Mouse (Mus musculus): ENCODE measurements around the gene Ttc3. TPM values are rescaled to one million over a fixed set of nuclear protein-coding genes. Genes with fewer than 3 reads are reported as not detected.
"Not testable (repeated sequence)": the region's sequence is repeated elsewhere in the genome, so short reads cannot be mapped to it uniquely, and the experiment has no call there.

Gene Ttc3
- polyA plus RNA-seq, 1 experiment from 2014 or later, result 1,054 TPM

- Histone ChIP-seq H3K4me2 (replicated peaks) (no peak overlapping the region), H3K36me3 (replicated peaks; ENCODE audit: control insufficient read depth, insufficient read depth) (peaks cover 93% of the 10 kb centered on the region), H3K27me3 (ENCODE audit: control insufficient read depth, insufficient read depth, low read length) (no peaks in the 10 kb centered on the region), H3K27ac (no peak overlapping the region), H3K9ac (no peak overlapping the region), H3K4me1 (replicated peaks; ENCODE audit: control insufficient read depth, insufficient read depth, low read length) (no peaks in the 10 kb centered on the region), H3K9me3 (ENCODE audit: control insufficient read depth, low read length) (no peaks in the 10 kb centered on the region), H3K4me3 (replicated peaks; ENCODE audit: low read length) (no peak overlapping the region)
- no peak for ATAC-seq (ENCODE audit: low FRiP score)
- no peak for DNase-seq (ENCODE audit: low spot score)
- WGBS, result 96% methylated on average over 7 of the region's 7 CpGs
Measured at GRCm38 (mm10) chr16:94449632-94450031, 79.2 kb downstream of the Ttc3 start.

- Histone ChIP-seq H3K9me3 (ENCODE audit: control insufficient read depth, low read length) (no peaks in the 10 kb centered on the region), H3K9ac (no peak overlapping the region), H3K27me3 (ENCODE audit: control insufficient read depth, insufficient read depth, low read length) (no peaks in the 10 kb centered on the region), H3K4me2 (replicated peaks) (no peak overlapping the region), H3K36me3 (replicated peaks; ENCODE audit: control insufficient read depth, insufficient read depth) (peaks cover 98% of the 10 kb centered on the region), H3K27ac (no peak overlapping the region), H3K4me1 (replicated peaks; ENCODE audit: control insufficient read depth, insufficient read depth, low read length) (no peaks in the 10 kb centered on the region), H3K4me3 (replicated peaks; ENCODE audit: low read length) (no peak overlapping the region)
- 92% methylated on average over 11 of the region's 11 CpGs for WGBS
- ATAC-seq (ENCODE audit: low FRiP score) (no peak), DNase-seq (ENCODE audit: low spot score) (no peak)
Measured at GRCm38 (mm10) chr16:94451545-94452488, 81.4 kb downstream of the Ttc3 start.

- no peaks in the 10 kb centered on the region for H3K4me1 ChIP-seq (replicated peaks; ENCODE audit: control insufficient read depth, insufficient read depth, low read length)
- WGBS, result 89% methylated on average over 4 of the region's 4 CpGs
- ATAC-seq (ENCODE audit: low FRiP score) (no peak), DNase-seq (ENCODE audit: low spot score) (no peak)
- no peak overlapping the region for H3K27ac ChIP-seq
- H3K9ac ChIP-seq, result no peak overlapping the region
- no peak overlapping the region for H3K4me2 ChIP-seq (replicated peaks)
- no peaks in the 10 kb centered on the region for H3K9me3 ChIP-seq (ENCODE audit: control insufficient read depth, low read length)
- H3K36me3 ChIP-seq (replicated peaks; ENCODE audit: control insufficient read depth, insufficient read depth), result peaks cover 98% of the 10 kb centered on the region
- no peak overlapping the region for H3K4me3 ChIP-seq (replicated peaks; ENCODE audit: low read length)
- H3K27me3 ChIP-seq (ENCODE audit: control insufficient read depth, insufficient read depth, low read length), result no peaks in the 10 kb centered on the region
Measured at GRCm38 (mm10) chr16:94452768-94453167, 82.3 kb downstream of the Ttc3 start.

GRCm38 (mm10) chr16:94454146-94454545 is 83.7 kb downstream of the Ttc3 start:
- ATAC-seq (ENCODE audit: low FRiP score), result no peak
- Histone ChIP-seq H3K4me3 (replicated peaks; ENCODE audit: low read length) (no peak overlapping the region), H3K27me3 (ENCODE audit: control insufficient read depth, insufficient read depth, low read length) (no peaks in the 10 kb centered on the region), H3K4me2 (replicated peaks) (no peak overlapping the region), H3K27ac (no peak overlapping the region), H3K9me3 (ENCODE audit: control insufficient read depth, low read length) (no peaks in the 10 kb centered on the region), H3K9ac (no peak overlapping the region), H3K4me1 (replicated peaks; ENCODE audit: control insufficient read depth, insufficient read depth, low read length) (no peaks in the 10 kb centered on the region), H3K36me3 (replicated peaks; ENCODE audit: control insufficient read depth, insufficient read depth) (peaks cover 98% of the 10 kb centered on the region)
- DNase-seq (ENCODE audit: low spot score), result no peak
- WGBS, result 83% methylated on average over 4 of the region's 4 CpGs

GRCm38 (mm10) chr16:94464067-94464466 is 93.6 kb downstream of the Ttc3 start:
- no peak overlapping the region for H3K4me2 ChIP-seq (replicated peaks)
- no peak overlapping the region for H3K27ac ChIP-seq
- no peaks in the 10 kb centered on the region for H3K9me3 ChIP-seq (ENCODE audit: control insufficient read depth, low read length)
- peaks cover 100% of the 10 kb centered on the region for H3K36me3 ChIP-seq (replicated peaks; ENCODE audit: control insufficient read depth, insufficient read depth)
- no peaks in the 10 kb centered on the region for H3K27me3 ChIP-seq (ENCODE audit: control insufficient read depth, insufficient read depth, low read length)
- DNase-seq (ENCODE audit: low spot score), result no peak
- H3K4me1 ChIP-seq (replicated peaks; ENCODE audit: control insufficient read depth, insufficient read depth, low read length), result no peaks in the 10 kb centered on the region
- no peak overlapping the region for H3K9ac ChIP-seq
- no peak for ATAC-seq (ENCODE audit: low FRiP score)
- 91% methylated on average over 3 of the region's 3 CpGs for WGBS
- no peak overlapping the region for H3K4me3 ChIP-seq (replicated peaks; ENCODE audit: low read length)

- Histone ChIP-seq H3K27ac (no peak overlapping the region), H3K36me3 (replicated peaks; ENCODE audit: control insufficient read depth, insufficient read depth) (peaks cover 100% of the 10 kb centered on the region), H3K27me3 (ENCODE audit: control insufficient read depth, insufficient read depth, low read length) (no peaks in the 10 kb centered on the region), H3K9ac (no peak overlapping the region), H3K4me2 (replicated peaks) (no peak overlapping the region), H3K9me3 (ENCODE audit: control insufficient read depth, low read length) (no peaks in the 10 kb centered on the region), H3K4me3 (replicated peaks; ENCODE audit: low read length) (no peak overlapping the region), H3K4me1 (replicated peaks; ENCODE audit: control insufficient read depth, insufficient read depth, low read length) (no peaks in the 10 kb centered on the region)
- DNase-seq (ENCODE audit: low spot score) (no peak), ATAC-seq (ENCODE audit: low FRiP score) (no peak)
- WGBS, result 97% methylated on average over 4 of the region's 4 CpGs
Measured at GRCm38 (mm10) chr16:94465900-94466299, 95.5 kb downstream of the Ttc3 start.

GRCm38 (mm10) chr16:94466317-94466716 is 95.9 kb downstream of the Ttc3 start:
- not testable (repeated sequence) for H3K27ac ChIP-seq; H3K4me2 ChIP-seq (replicated peaks); H3K9me3 ChIP-seq (ENCODE audit: control insufficient read depth, low read length); H3K4me1 ChIP-seq (replicated peaks; ENCODE audit: control insufficient read depth, insufficient read depth, low read length); H3K4me3 ChIP-seq (replicated peaks; ENCODE audit: low read length); ATAC-seq (ENCODE audit: low FRiP score); H3K9ac ChIP-seq; DNase-seq (ENCODE audit: low spot score); H3K27me3 ChIP-seq (ENCODE audit: control insufficient read depth, insufficient read depth, low read length)
- peaks cover 100% of the 10 kb centered on the region for H3K36me3 ChIP-seq (replicated peaks; ENCODE audit: control insufficient read depth, insufficient read depth)
- 97% methylated on average over 7 of the region's 7 CpGs for WGBS

GRCm38 (mm10) chr16:94467337-94468055 is 97.1 kb downstream of the Ttc3 start:
- no peak for DNase-seq (ENCODE audit: low spot score)
- no peaks in the 10 kb centered on the region for H3K27me3 ChIP-seq (ENCODE audit: control insufficient read depth, insufficient read depth, low read length)
- H3K4me3 ChIP-seq (replicated peaks; ENCODE audit: low read length), result no peak overlapping the region
- H3K4me1 ChIP-seq (replicated peaks; ENCODE audit: control insufficient read depth, insufficient read depth, low read length), result peaks cover 10% of the 10 kb centered on the region; the same call in 1 of the 2 replicates
- no peaks in the 10 kb centered on the region for H3K9me3 ChIP-seq (ENCODE audit: control insufficient read depth, low read length)
- no peak for ATAC-seq (ENCODE audit: low FRiP score)
- no peak overlapping the region for H3K27ac ChIP-seq
- no peak overlapping the region for H3K4me2 ChIP-seq (replicated peaks)
- peaks cover 100% of the 10 kb centered on the region for H3K36me3 ChIP-seq (replicated peaks; ENCODE audit: control insufficient read depth, insufficient read depth)
- 91% methylated on average over 11 of the region's 11 CpGs for WGBS
- no peak overlapping the region for H3K9ac ChIP-seq

- Histone ChIP-seq H3K27me3 (ENCODE audit: control insufficient read depth, insufficient read depth, low read length) (no peaks in the 10 kb centered on the region), H3K9ac (no peak overlapping the region), H3K4me3 (replicated peaks; ENCODE audit: low read length) (no peak overlapping the region), H3K36me3 (replicated peaks; ENCODE audit: control insufficient read depth, insufficient read depth) (peaks cover 96% of the 10 kb centered on the region), H3K9me3 (ENCODE audit: control insufficient read depth, low read length) (no peaks in the 10 kb centered on the region), H3K27ac (no peak overlapping the region), H3K4me1 (replicated peaks; ENCODE audit: control insufficient read depth, insufficient read depth, low read length) (peaks cover 16% of the 10 kb centered on the region), H3K4me2 (replicated peaks) (no peak overlapping the region)
- DNase-seq (ENCODE audit: low spot score), result no peak
- ATAC-seq (ENCODE audit: low FRiP score), result no peak
- WGBS, result 97% methylated on average over 2 of the region's 2 CpGs
Measured at GRCm38 (mm10) chr16:94468391-94468790, 98.0 kb downstream of the Ttc3 start.
